Mouse (Mus musculus) lung, postnatal 0 days (tissue): ENCODE results near the gene Bcl2l15. TPM values are rescaled to one million over a fixed set of nuclear protein-coding genes. Genes with fewer than 3 reads are reported as not detected.
A peak's percentile ranks its signal among the peaks of the same experiment; 100 is the strongest.
"Not testable (repeated sequence)": the region's sequence is repeated elsewhere in the genome, so short reads cannot be mapped to it uniquely, and the experiment has no call there.

Experiments
- ATAC-seq: fragments of 200-750 bp; cut with Nextera tagmentation; 2 replicates; pipeline ENCODE4 v1.8.0; 2017; ENCODE audit warnings: moderate library complexity
- DNase-seq: peaks from one replicate; pipeline ENCODE4 v3.0.0-alpha.2; 2016; ENCODE audit warnings: low spot score
- H3K27ac ChIP-seq: fragments of 300-500 bp; sonication (generic); 2 replicates; pipeline ENCODE4 v1.5.1; 2014; ENCODE audit warnings: antibody characterized with exemption, mild to moderate bottlenecking, low read length, mixed read lengths
- H3K27me3 ChIP-seq: fragments of 300-500 bp; sonication (generic); replicated peaks from 2 replicates; pipeline ENCODE4 v1.6.1; 2014; ENCODE audit warnings: low read length, mixed read lengths; ENCODE audit not compliant: insufficient read depth
- H3K36me3 ChIP-seq: fragments of 300-500 bp; sonication (generic); 2 replicates; pipeline ENCODE4 v1.6.1; 2014; ENCODE audit warnings: low read length, mixed read lengths; ENCODE audit not compliant: insufficient read depth
- H3K4me1 ChIP-seq: fragments of 300-500 bp; sonication (generic); 2 replicates; pipeline ENCODE4 v1.6.1; 2014; ENCODE audit warnings: antibody characterized with exemption, low read depth, low read length, mixed read lengths; ENCODE audit not compliant: insufficient read depth
- H3K4me2 ChIP-seq: fragments of 300-500 bp; sonication (generic); replicated peaks from 2 replicates; pipeline ENCODE4 v1.6.1; 2014; ENCODE audit warnings: low read depth, mild to moderate bottlenecking, low read length, moderate library complexity, mixed read lengths
- H3K4me3 ChIP-seq: fragments of 300-500 bp; sonication (generic); 2 replicates; pipeline ENCODE4 v1.5.1; 2014; ENCODE audit warnings: low read depth, low read length
- H3K9ac ChIP-seq: fragments of 300-500 bp; sonication (generic); replicated peaks from 2 replicates; pipeline ENCODE4 v1.6.1; 2014; ENCODE audit warnings: low read depth, mild to moderate bottlenecking
- H3K9me3 ChIP-seq: fragments of 300-500 bp; sonication (generic); 2 replicates; pipeline ENCODE4 v1.6.1; 2016; ENCODE audit warnings: low read length, mixed read lengths
- CTCF ChIP-seq: IDR thresholded peaks from 2 replicates; pipeline ENCODE4 v1.5.1; 2016; ENCODE audit warnings: antibody characterized with exemption, mild to moderate bottlenecking
- EP300 ChIP-seq: IDR thresholded peaks from 2 replicates; pipeline ENCODE4 v1.6.1; 2016; ENCODE audit warnings: antibody characterized with exemption, mild to moderate bottlenecking, control low read depth
- WGBS: fragments of 180-500 bp; shearing (Covaris S2); extraction: QIAGEN DNeasy Blood & Tissue Kit; methylation state at CpG from one replicate; pipeline ENCODE4 v1.1.7; 2014; 5-methylcytosine and 5-hydroxymethylcytosine counted together
- polyA plus RNA-seq: library from polyadenylated mRNA; unstranded; fragments of >200 nt; fragmentation: Nextera tagmentation; extraction: Ambion mirVana; gene quantifications from 2 replicates; pipeline ENCODE4 v1.2.1, GENCODE M21; 2015

Bcl2l15 gene
- polyA plus RNA-seq, 1 experiment from 2014 or later, result 0.88 TPM

DNA sequence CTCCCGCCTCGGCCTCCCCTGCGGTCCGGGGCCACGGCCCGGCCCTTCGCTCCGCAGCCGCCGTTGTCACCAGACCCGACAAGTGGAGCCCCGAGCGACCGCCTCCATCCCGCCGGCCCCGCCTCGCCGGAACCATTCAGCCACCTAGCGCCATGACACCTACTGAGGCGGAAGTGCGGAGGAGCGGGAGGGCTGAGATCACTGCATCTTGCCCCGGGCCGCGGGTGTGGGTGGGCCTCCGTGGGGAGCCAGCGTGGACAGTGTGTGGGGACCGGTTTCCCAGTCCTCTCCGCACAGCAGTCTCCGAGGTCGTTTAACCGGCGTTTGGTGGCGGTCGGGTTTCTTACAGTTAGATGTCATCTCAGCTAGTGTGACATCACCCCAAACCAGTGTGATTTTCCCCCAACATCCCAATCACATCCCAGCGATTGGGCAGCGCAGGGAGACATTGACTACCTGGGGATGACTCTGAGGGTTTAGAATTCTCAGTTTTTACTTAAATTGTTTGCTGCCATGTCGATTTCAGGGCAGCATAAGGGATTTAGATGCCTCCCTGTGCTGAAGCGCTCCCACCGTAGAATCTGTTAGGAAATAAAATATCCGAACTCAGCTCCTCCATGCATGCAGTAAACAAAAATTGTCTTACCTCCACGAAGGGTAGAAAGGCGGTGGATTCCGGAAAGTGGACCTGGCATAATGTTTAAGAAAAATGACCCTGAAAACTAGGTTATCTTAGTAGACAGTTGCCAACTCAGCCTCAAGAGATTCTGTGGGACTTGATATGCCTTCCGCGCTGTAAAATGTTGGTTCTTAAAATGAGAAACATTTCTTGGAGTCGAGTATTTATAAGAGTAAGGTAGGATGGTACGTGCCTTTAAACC is 40.9 kb upstream of the Bcl2l15 start, which contains the start of gene Hipk1:
TSS of gene Hipk1 (minus strand) at position 334 of the 881 bp plus-strand sequence.
- ATAC-seq (peak; percentile 94), DNase-seq (peak; percentile 97)
- Histone ChIP-seq H3K27me3 (no peaks in the 10 kb centered on the region), H3K9ac (peak within 1 kb of the TSS; percentile 93), H3K4me1 (peaks cover 7% of the 10 kb centered on the region), H3K27ac (peak within 1 kb of the TSS; percentile 93), H3K9me3 (no peaks in the 10 kb centered on the region), H3K4me3 (peak within 1 kb of the TSS; percentile 96), H3K4me2 (peak within 1 kb of the TSS; percentile 75), H3K36me3 (no peaks in the 10 kb centered on the region)
- TF ChIP-seq CTCF, result peak; percentile 28; the same call in 1 of the 2 replicates
- peak; percentile 15; the same call in 1 of the 2 replicates for TF ChIP-seq EP300
- WGBS, result 12% methylated on average over 43 of the region's 49 CpGs

DNA sequence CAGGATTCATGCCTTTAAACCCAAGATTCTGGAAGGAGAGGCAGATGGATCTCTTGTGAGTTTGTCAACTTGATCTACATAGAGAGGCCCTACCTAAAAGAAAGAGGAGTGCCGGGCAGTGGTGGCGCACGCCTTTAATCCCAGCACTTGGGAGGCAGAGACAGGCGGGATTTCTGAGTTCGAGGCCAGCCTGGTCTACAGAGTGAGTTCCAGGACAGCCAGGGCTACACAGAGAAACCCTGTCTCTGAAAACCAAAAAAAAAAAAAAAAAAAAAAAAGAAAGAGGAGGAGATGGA is 40.3 kb upstream of the Bcl2l15 start:
- not testable (repeated sequence) for H3K27ac ChIP-seq

DNA sequence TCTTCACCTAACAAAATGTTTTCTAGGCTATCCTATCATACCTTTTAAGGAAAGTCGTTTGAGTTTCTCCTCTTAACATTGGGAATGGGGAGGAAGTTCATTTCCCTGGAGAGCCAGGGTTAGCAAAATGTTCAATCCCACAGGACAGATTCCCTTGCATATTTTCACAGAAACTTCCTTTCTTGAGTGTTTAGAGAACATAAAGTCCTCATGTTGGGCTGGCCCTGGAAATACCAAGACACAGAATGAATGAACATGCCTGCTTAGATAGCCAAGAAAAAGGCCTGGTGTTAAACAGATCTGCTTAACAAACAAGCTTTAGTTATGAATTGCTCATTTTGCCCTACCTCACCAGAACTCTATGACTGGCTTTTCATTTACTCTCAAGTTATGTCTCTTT is 39.8 kb upstream of the Bcl2l15 start:
- no peak for TF ChIP-seq CTCF
- TF ChIP-seq EP300, result no peak
- no peak overlapping the region for H3K9ac ChIP-seq
- ATAC-seq, result no peak

More for the DNA sequence above, 40.3 kb upstream of the Bcl2l15 start:
- H3K36me3 ChIP-seq, H3K4me2 ChIP-seq, H3K4me1 ChIP-seq, DNase-seq, H3K4me3 ChIP-seq, H3K9me3 ChIP-seq, ATAC-seq, H3K9ac ChIP-seq, H3K27me3 ChIP-seq: not testable (repeated sequence)
- 79% methylated on average over 5 of the region's 5 CpGs for WGBS

DNA sequence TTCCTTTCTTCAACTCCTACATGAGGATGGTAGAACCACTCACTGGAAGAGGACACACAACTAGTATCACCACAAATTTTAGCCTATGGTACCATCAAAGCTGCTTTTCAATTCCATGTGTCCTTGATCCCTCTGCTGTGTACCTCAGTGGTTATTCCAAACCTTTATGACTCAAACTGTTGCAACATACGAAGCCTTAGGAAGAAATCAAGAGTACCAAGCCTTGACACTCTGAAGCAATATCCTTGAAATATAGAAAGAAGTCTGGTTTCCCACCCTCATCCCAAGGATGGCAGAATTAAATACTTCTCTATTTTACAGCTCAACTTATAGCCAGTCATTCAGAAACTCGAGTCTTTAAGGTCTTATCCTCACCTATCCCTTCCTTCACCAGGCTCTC is 36.0 kb upstream of the Bcl2l15 start:
- Histone ChIP-seq H3K36me3 (no peaks in the 10 kb centered on the region), H3K9me3 (no peaks in the 10 kb centered on the region), H3K27me3 (no peaks in the 10 kb centered on the region), H3K4me2 (no peak overlapping the region), H3K9ac (no peak overlapping the region), H3K27ac (no peak overlapping the region), H3K4me3 (no peak overlapping the region), H3K4me1 (no peaks in the 10 kb centered on the region)
- TF ChIP-seq EP300 (no peak), CTCF (no peak)
- 56% methylated on average over 2 of the region's 2 CpGs for WGBS
- DNase-seq (no peak), ATAC-seq (no peak)

More for the DNA sequence above, 39.8 kb upstream of the Bcl2l15 start:
- Histone ChIP-seq H3K36me3 (no peaks in the 10 kb centered on the region), H3K4me2 (no peak overlapping the region), H3K27me3 (no peaks in the 10 kb centered on the region), H3K9me3 (no peaks in the 10 kb centered on the region), H3K27ac (no peak overlapping the region), H3K4me3 (no peak overlapping the region), H3K4me1 (peaks cover 7% of the 10 kb centered on the region)
- 67% methylated on average over 1 of the region's 1 CpGs for WGBS
- no peak for DNase-seq

DNA sequence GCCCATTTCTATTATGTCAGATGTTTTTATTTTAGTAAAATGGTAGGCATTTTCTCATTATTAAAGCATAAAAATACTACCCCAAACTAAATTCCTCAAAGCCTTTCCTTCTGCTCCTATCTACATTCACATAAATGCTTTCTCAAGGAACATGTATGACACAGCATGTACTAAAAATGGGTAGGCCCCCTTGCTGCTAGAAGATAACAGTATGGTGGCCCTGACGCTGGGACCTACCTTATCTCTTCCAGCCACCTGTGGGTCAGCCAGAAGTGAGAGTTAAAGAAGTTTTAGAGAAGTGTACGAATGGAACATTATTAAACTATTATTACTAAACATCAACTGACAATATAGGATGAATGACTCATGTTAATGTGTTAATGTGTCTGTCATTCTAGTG is 32.9 kb upstream of the Bcl2l15 start:
- no peaks in the 10 kb centered on the region for H3K9me3 ChIP-seq
- TF ChIP-seq CTCF, result no peak
- TF ChIP-seq EP300, result peak; percentile 16; the same call in 1 of the 2 replicates
- H3K4me3 ChIP-seq, result no peak overlapping the region
- 57% methylated on average over 2 of the region's 2 CpGs for WGBS
- H3K27me3 ChIP-seq, result no peaks in the 10 kb centered on the region
- H3K4me1 ChIP-seq, result peaks cover 13% of the 10 kb centered on the region
- no peak overlapping the region for H3K4me2 ChIP-seq
- no peaks in the 10 kb centered on the region for H3K36me3 ChIP-seq
- H3K9ac ChIP-seq, result no peak overlapping the region
- no peak for DNase-seq
- no peak for ATAC-seq
- no peak overlapping the region for H3K27ac ChIP-seq

DNA sequence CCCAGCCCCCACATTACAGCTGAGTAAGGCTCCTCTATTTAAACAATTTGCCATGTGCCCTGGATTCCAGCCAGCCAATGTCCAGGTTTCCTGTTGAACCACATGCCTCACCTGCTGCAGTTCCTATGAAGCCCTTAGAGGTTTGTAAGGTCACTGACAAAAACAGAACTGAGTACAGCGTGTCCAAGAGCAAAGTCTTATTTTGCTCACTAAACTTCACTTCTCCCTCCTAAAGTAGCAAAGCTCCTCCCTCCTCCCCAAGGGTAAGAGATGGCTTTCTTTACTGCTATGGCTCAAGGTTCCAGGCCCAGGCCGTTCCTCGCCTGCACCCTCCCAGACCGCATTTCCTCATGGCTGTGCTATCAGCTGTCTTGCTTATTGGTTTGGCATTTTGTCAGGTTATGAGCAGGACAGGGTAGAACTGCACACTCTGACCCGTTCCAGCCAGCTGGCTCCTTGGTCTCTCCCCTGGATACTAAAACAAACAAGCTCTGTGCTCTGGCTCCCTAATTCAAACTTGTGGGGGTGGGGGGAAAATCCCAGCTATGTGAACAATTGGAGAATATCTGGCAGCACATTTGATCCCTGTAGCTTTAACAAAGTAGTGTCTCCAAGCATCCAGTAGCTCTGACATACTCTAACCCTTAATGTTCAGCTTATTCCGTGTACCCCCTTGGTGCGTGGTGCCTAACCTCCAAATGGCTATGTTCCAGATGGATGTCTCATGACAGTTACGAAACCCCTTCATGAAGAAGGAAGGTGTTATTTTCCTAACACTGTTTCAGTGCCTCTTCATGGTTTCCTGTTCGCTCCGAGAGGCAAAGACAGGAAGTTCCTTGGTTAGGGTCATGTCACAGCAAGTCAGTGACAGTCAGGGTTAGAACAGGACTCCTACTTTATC is 30.5 kb upstream of the Bcl2l15 start:
- Histone ChIP-seq H3K4me3 (no peak overlapping the region; the same call in 1 of the 2 replicates), H3K9ac (no peak overlapping the region), H3K36me3 (no peaks in the 10 kb centered on the region), H3K27me3 (no peaks in the 10 kb centered on the region), H3K4me1 (peaks cover 13% of the 10 kb centered on the region), H3K9me3 (no peaks in the 10 kb centered on the region), H3K4me2 (peak overlapping the region; percentile 33), H3K27ac (peak overlapping the region; percentile 90)
- ATAC-seq (peak; percentile 96), DNase-seq (peak; percentile 99)
- 7% methylated on average over 10 of the region's 10 CpGs for WGBS
- no peak for TF ChIP-seq CTCF
- peak; percentile 81 for TF ChIP-seq EP300
